Mouse (Mus musculus) hindbrain, embryonic 12.5 days (tissue): ENCODE data around the gene Kif3c. TPM values are rescaled to one million over a fixed set of nuclear protein-coding genes. Genes with fewer than 3 reads are reported as not detected.
"Not testable (repeated sequence)": the region's sequence is repeated elsewhere in the genome, so short reads cannot be mapped to it uniquely, and the experiment has no call there.

Experiments used
- ATAC-seq: fragments of 200-750 bp; cut with Nextera tagmentation; 2 replicates; pipeline ENCODE4 v1.8.0; 2017; ENCODE audit warnings: moderate TSS enrichment; ENCODE audit not compliant: low FRiP score
- H3K27ac ChIP-seq: fragments of 300-500 bp; sonication (generic); 2 replicates; pipeline ENCODE4 v1.5.1; 2016; ENCODE audit warnings: mild to moderate bottlenecking
- H3K27me3 ChIP-seq: fragments of 300-500 bp; sonication (generic); 2 replicates; pipeline ENCODE4 v1.6.1; 2016; ENCODE audit warnings: mild to moderate bottlenecking
- H3K36me3 ChIP-seq: fragments of 300-500 bp; sonication (generic); 2 replicates; pipeline ENCODE4 v1.6.1; 2016; ENCODE audit warnings: mild to moderate bottlenecking
- H3K4me1 ChIP-seq: fragments of 300-500 bp; sonication (generic); 2 replicates; pipeline ENCODE4 v1.6.1; 2016
- H3K4me2 ChIP-seq: fragments of 300-500 bp; sonication (generic); replicated peaks from 2 replicates; pipeline ENCODE4 v1.6.1; 2016; ENCODE audit warnings: mild to moderate bottlenecking
- H3K4me3 ChIP-seq: fragments of 300-500 bp; sonication (generic); 2 replicates; pipeline ENCODE4 v1.5.1; 2016; ENCODE audit warnings: mild to moderate bottlenecking
- H3K9ac ChIP-seq: fragments of 300-500 bp; sonication (generic); 2 replicates; pipeline ENCODE4 v1.6.1; 2016; ENCODE audit warnings: mild to moderate bottlenecking, moderate library complexity
- H3K9me3 ChIP-seq: fragments of 300-500 bp; sonication (generic); replicated peaks from 2 replicates; pipeline ENCODE4 v1.6.1; 2016; ENCODE audit warnings: mild to moderate bottlenecking
- WGBS: fragments of 180-500 bp; shearing (Covaris S2); methylation state at CpG from one replicate; pipeline ENCODE4 v1.1.7; 2016; 5-methylcytosine and 5-hydroxymethylcytosine counted together
- polyA plus RNA-seq: library from polyadenylated mRNA; unstranded; fragments of >200 nt; fragmentation: Nextera tagmentation; extraction: Ambion mirVana; gene quantifications from 2 replicates; pipeline ENCODE4 v1.2.1, GENCODE M21; 2016

Kif3c gene
- polyA plus RNA-seq, 1 experiment from 2014 or later = 64.2 TPM

DNA sequence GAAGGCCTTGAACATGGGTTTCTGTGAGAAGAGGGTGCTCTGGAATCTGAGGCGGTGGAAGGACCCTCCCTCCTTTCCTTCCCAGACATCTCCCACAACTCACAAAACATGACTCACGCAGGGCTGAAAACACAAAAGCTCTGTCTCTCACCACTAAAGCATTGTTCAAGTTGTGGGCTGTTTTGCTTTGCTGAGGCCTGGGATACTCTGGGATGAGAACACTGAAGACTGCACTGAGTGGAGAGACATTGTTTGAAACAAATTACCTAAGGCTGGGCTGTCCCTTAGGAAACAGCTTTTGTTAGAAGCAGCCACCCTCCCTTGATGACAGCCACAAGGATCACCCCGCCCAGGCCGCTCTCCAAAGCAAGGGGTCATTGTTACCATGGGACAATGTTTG lies 28.2 kb downstream of the Kif3c start:
- no peaks in the 10 kb centered on the region for H3K4me1 ChIP-seq
- no peak overlapping the region for H3K4me3 ChIP-seq
- ATAC-seq = no peak
- WGBS = 67% methylated on average over 4 of the region's 4 CpGs
- no peak overlapping the region for H3K27ac ChIP-seq
- no peaks in the 10 kb centered on the region for H3K9me3 ChIP-seq
- no peak overlapping the region for H3K4me2 ChIP-seq
- H3K36me3 ChIP-seq = peaks cover 62% of the 10 kb centered on the region
- H3K27me3 ChIP-seq = no peaks in the 10 kb centered on the region
- no peak overlapping the region for H3K9ac ChIP-seq

DNA sequence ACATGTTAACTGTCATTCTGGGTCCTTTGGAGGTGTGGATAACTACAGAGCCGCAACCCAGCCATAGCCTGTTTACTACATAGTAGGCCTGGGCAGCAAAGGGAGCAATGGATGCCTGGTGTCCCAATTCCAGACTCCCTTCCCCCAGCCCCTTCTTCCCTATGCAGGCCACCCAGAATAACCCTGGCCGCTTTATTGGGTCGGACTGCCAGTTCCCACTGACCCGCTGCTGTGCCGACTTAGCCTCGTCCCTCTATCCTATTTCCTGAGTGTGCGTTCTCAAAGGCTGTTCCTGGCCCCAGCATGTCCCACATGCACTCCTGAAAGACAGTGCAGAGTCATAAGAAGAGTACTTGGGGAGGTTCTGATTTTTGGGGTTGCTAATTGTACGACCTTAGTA lies 32.0 kb downstream of the Kif3c start:
- no peak overlapping the region for H3K27ac ChIP-seq
- H3K36me3 ChIP-seq = peaks cover 63% of the 10 kb centered on the region
- H3K9ac ChIP-seq = no peak overlapping the region
- ATAC-seq = no peak
- no peaks in the 10 kb centered on the region for H3K27me3 ChIP-seq
- no peaks in the 10 kb centered on the region for H3K4me1 ChIP-seq
- no peak overlapping the region for H3K4me2 ChIP-seq
- 93% methylated on average over 8 of the region's 8 CpGs for WGBS
- H3K4me3 ChIP-seq = no peak overlapping the region
- H3K9me3 ChIP-seq = no peaks in the 10 kb centered on the region

DNA sequence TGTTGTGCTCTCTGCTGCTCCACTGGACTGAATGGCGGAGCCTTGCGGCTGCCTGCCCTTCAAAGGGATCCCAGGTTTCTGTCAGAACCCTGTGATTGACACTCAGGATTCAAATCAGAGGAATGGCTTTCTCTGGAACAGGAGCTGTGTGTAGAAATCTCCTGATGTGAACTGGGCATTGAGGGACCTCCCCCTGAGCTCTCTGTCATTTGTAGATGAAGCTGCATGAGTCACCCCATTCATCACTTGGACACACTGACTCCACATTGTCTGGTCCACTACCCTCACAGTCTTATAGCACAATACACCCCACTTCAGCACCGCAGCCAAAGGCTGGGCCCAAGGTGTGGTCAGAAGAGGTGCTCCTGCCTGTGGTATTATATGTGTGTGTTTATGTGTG lies 40.7 kb downstream of the Kif3c start:
- 55% methylated on average over 3 of the region's 3 CpGs for WGBS
- not testable (repeated sequence) for H3K4me2 ChIP-seq, H3K27me3 ChIP-seq, H3K4me1 ChIP-seq, ATAC-seq, H3K9ac ChIP-seq, H3K4me3 ChIP-seq, H3K9me3 ChIP-seq, H3K27ac ChIP-seq
- peaks cover 54% of the 10 kb centered on the region for H3K36me3 ChIP-seq

DNA sequence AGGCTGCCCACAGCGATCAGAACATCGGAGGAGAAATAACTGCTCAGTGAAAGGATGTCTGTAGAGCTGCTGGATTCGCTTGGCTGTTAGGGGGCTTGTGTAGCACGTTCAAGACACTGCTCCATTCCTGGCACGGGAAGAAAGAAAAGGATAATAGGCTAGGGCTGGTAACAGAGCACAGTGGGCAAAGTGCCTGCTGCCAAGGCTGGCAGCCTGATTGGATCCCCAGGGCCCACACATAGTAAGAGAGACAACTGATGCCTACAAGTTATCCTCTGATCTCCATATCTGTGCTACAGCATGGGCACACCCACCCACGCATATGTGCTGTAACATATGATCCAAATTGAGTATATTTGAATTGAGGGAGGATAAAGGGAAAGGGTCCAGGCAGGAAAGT lies 41.7 kb downstream of the Kif3c start:
- ATAC-seq = no peak
- Histone ChIP-seq H3K9ac (no peak overlapping the region), H3K9me3 (no peaks in the 10 kb centered on the region), H3K36me3 (peaks cover 45% of the 10 kb centered on the region), H3K27ac (no peak overlapping the region), H3K4me3 (no peak overlapping the region), H3K4me1 (no peaks in the 10 kb centered on the region), H3K4me2 (no peak overlapping the region), H3K27me3 (no peaks in the 10 kb centered on the region)
- WGBS = 89% methylated on average over 6 of the region's 6 CpGs

DNA sequence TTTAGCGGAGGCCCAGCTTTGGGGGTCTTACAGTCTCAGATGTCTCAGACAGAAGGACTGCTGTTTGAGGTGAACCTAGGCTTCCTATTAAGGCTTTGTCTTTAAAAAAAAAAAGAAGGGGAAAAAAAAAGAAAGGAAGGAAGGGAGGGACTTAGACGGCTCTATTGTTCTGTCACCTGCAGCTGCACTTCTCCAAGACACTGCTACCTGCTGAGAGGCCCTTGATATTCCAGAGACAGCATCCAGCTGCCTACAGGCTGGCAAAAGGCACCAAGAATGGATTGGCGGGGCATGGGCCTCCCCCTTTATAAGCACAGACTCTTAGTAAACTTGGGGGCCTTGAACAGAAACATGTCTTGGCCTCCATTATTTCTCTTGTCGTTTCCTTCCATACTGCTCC lies 50.0 kb downstream of the Kif3c start:
- no peak overlapping the region for H3K9ac ChIP-seq
- H3K4me2 ChIP-seq = no peak overlapping the region
- H3K9me3 ChIP-seq = no peaks in the 10 kb centered on the region
- H3K4me3 ChIP-seq = no peak overlapping the region
- peaks cover 15% of the 10 kb centered on the region for H3K36me3 ChIP-seq
- WGBS = 90% methylated on average over 4 of the region's 4 CpGs
- no peak overlapping the region for H3K27ac ChIP-seq
- no peaks in the 10 kb centered on the region for H3K27me3 ChIP-seq
- no peak for ATAC-seq
- no peaks in the 10 kb centered on the region for H3K4me1 ChIP-seq

DNA sequence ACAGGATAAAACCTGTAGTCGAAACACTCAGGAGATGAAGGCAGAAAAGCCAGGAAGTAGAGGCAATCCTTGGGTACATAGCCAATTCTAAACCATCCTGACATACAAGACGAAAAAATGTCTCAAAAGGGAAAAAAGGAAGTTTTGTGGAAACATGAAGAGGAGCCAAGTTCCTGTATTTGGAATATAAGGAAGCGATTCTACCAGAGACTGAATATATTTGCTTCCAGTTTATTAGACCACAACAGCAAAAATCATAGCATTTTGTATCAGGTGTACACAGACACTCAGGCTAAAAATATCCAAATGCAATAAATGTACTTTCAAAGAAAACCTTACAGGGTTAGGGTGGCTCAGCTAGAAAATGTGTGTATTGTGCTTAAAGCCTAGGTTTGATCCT lies 53.8 kb downstream of the Kif3c start:
- Histone ChIP-seq H3K27ac (no peak overlapping the region), H3K9ac (no peak overlapping the region), H3K27me3 (no peaks in the 10 kb centered on the region), H3K9me3 (no peaks in the 10 kb centered on the region), H3K36me3 (peaks cover 27% of the 10 kb centered on the region), H3K4me3 (no peak overlapping the region), H3K4me2 (no peak overlapping the region), H3K4me1 (no peaks in the 10 kb centered on the region)
- ATAC-seq = no peak
- WGBS = 92% methylated on average over 3 of the region's 3 CpGs

DNA sequence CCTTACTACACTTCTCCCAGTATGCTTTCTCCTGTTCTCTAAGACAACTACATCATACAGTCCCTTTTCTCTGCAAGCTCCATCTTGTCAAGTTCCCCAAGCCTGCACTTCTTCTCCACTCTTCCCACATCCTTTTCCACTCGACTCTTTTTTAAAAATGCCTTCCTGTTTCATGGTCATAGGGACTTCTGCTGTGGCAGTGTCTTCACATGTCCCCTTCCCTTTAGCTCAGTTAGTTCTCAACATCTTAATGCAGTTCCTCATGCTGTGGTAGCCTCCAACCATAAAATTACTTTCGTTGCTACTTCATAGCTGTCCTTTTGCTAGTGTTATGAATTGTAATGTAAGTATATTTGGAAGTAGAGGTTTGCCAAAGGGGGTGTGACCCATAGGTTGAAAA lies 55.6 kb downstream of the Kif3c start:
- H3K4me2 ChIP-seq = no peak overlapping the region
- no peak overlapping the region for H3K27ac ChIP-seq
- ATAC-seq = no peak
- H3K9ac ChIP-seq = no peak overlapping the region
- no peaks in the 10 kb centered on the region for H3K9me3 ChIP-seq
- H3K36me3 ChIP-seq = peaks cover 20% of the 10 kb centered on the region
- no peak overlapping the region for H3K4me3 ChIP-seq
- H3K4me1 ChIP-seq = peaks cover 8% of the 10 kb centered on the region
- WGBS = 84% methylated on average over 2 of the region's 2 CpGs
- no peaks in the 10 kb centered on the region for H3K27me3 ChIP-seq

DNA sequence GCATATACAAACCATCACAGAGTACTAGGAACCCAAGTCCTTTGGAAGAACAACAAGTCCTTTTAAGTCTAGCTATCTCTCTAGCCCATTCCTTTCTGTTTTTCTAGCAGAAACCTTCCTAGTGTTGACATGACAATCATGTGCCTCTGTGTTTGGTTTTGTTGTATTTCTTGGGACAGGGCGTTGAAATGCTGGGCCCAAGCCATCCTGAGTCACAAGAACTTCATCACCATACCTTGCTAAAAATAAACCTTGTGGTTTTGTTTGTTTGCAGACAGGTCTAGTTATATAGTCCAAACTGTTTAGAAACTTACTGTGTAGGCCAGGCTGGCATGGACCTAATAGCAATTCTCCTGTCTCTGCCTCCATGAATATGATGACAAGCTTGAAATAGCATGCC lies 57.9 kb downstream of the Kif3c start:
- Histone ChIP-seq H3K27ac (no peak overlapping the region), H3K9ac (no peak overlapping the region), H3K27me3 (no peaks in the 10 kb centered on the region), H3K4me2 (no peak overlapping the region), H3K4me3 (no peak overlapping the region), H3K9me3 (no peaks in the 10 kb centered on the region), H3K4me1 (peaks cover 10% of the 10 kb centered on the region), H3K36me3 (peaks cover 12% of the 10 kb centered on the region)
- 90% methylated on average over 1 of the region's 1 CpGs for WGBS
- no peak for ATAC-seq

DNA sequence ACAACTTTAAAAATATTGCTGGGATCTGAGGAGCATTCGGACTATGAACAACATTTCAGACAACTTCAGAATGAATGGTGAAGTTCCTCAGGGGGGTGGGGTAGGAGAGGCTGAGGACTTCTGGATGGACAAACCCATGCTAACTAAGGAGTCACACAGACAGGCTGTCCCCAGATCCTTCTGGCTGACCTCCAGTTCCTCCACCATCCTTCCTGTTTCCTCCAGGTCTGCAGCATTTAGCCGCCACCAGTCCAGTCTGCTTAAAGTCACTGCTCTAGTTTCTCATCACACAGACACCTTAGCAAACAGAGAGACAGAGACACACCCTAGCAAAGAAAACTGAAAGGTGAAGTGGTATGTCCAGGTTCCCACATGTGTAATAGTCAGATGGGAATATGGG lies 59.2 kb downstream of the Kif3c start:
- peaks cover 16% of the 10 kb centered on the region for H3K4me1 ChIP-seq
- H3K9me3 ChIP-seq = no peaks in the 10 kb centered on the region
- H3K27ac ChIP-seq = no peak overlapping the region
- H3K27me3 ChIP-seq = no peaks in the 10 kb centered on the region
- no peak for ATAC-seq
- H3K9ac ChIP-seq = no peak overlapping the region
- WGBS = 89% methylated on average over 2 of the region's 2 CpGs
- peaks cover 12% of the 10 kb centered on the region for H3K36me3 ChIP-seq
- H3K4me2 ChIP-seq = no peak overlapping the region
- no peak overlapping the region for H3K4me3 ChIP-seq

DNA sequence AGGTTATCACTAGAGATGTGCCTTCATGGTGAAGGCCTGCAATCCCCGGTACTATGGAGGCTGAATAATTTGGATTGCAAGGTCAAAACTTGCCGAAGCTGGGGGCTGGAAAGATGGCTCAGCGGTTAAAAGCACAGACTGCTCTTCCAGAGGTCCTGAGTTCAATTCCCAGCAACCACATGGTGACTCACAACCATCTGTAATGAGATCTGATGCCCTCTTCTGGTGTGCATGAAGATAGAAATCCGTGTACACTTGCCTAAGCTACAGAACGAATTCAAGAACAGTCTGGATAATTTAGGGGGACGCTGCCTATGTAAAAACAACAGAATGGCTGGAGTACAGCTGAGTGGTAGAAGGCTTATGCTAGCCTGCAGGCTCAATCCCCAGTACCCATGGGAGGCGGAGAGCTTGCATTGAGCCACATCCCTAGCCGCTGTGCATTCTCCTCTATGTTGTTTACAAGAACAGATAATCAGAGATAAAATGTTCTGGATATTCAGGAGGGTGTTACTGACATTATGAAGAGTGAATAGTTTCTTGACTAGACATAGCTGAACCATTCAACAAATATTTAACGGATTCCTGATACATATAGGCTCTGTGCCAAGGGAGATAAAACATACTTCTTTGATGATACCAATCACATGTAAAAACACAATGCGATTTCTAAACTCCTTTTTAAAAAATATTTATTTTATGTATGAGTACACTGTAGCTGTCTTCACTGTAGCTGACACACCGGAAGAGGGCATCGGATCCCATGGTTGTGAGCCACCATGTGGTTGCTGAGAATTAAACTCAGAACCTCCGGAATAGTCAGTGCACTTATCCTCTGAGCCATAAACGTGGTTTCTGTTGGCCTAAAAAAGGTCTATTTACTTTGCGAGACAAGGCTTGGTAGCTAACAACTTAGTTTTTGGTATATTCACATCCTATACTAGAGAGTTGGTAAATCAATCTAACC lies 60.7 kb downstream of the Kif3c start:
- WGBS = 47% methylated on average over 15 of the region's 15 CpGs
- H3K4me1 ChIP-seq = peaks cover 16% of the 10 kb centered on the region
- H3K9ac ChIP-seq = peak overlapping the region; percentile 54
- H3K27me3 ChIP-seq = no peaks in the 10 kb centered on the region
- peak; percentile 56 for ATAC-seq
- H3K36me3 ChIP-seq = peaks cover 12% of the 10 kb centered on the region
- H3K4me3 ChIP-seq = peak overlapping the region; percentile 91
- H3K27ac ChIP-seq = peak overlapping the region; percentile 96
- peak overlapping the region; percentile 63 for H3K4me2 ChIP-seq
- no peaks in the 10 kb centered on the region for H3K9me3 ChIP-seq

DNA sequence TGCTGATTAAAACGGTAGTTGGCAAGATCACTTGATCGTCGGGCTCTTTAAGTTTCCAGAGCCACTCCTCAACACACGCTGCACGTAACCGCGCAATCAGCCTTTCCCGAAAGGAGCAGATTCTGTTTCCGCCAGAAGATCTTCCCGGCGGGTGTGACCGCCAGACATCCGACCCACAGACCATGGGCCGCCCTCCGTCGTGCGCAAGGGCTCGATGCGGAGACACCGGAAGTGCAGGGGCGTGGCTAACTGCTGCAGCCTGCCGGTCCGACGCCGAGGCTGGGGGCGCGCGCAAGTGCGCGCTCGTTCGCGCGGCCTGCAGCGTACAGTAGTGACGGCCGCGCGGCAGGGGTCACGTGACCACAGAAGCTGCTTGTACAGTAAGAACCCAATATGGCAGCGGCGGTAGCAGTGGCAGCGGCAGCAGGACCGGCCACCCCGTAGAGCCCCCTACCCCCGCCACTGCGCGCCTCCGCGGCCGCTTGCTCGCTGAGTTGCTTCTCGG lies 61.6 kb downstream of the Kif3c start, which contains the start of gene Asxl2:
Gene Asxl2, plus strand, starts transcription at position 328 of the 505 bp plus-strand sequence.
- under 1% methylated on average over 53 of the region's 53 CpGs for WGBS
- no peaks in the 10 kb centered on the region for H3K27me3 ChIP-seq
- H3K27ac ChIP-seq = peak within 1 kb of the TSS; percentile 96
- no peaks in the 10 kb centered on the region for H3K9me3 ChIP-seq
- ATAC-seq = peak; percentile 95
- peaks cover 17% of the 10 kb centered on the region for H3K4me1 ChIP-seq
- peak within 1 kb of the TSS; percentile 91 for H3K9ac ChIP-seq
- H3K4me3 ChIP-seq = peak within 1 kb of the TSS; percentile 91
- H3K36me3 ChIP-seq = peaks cover 10% of the 10 kb centered on the region
- H3K4me2 ChIP-seq = peak within 1 kb of the TSS; percentile 63

DNA sequence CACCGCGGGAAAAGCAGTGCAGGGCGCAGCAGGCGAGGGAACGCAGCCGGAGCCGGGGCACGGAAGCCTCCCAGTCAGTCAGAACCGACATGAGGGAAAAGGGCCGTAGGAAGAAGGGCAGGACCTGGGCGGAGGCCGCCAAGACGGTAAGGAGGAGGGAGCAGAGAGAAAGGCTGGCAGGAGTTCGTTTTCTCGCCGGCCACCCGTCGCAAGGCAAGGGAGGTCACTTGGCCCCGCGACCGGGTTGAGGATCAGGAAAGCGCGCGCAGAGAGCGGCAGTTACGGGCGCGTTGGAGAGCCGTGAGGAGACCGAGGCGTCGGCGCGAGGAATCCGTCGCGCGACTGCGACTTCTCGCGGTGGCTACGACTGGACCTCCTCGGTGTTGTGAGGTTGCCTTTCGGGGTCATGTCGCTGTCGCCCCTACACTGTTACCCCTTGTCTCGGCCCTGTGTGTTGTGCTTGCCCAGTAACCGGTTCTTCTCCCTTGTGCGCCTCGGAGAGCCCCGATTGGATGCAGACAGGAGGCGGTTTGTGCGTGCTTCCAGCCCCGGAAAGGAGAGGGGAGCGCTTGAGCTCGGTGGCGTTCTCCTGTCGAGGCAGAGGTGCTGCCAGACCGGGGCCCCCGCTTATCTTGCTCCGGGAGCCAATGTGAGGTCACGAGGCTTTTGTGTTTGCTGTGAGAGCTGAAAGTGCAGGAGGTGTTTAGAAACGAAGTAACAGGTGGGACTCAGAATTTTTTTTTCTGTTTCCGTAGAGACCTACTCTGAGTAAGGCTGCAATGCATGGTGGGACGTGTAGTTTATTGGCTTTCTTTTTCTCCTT lies 62.3 kb downstream of the Kif3c start:
- H3K4me1 ChIP-seq = peaks cover 20% of the 10 kb centered on the region

More for the DNA sequence above, 62.3 kb downstream of the Kif3c start:
- Histone ChIP-seq H3K27ac (peak overlapping the region; percentile 96), H3K9ac (peak overlapping the region; percentile 91), H3K4me3 (peak overlapping the region; percentile 91), H3K27me3 (no peaks in the 10 kb centered on the region), H3K4me2 (peak overlapping the region; percentile 63), H3K36me3 (peaks cover 8% of the 10 kb centered on the region), H3K9me3 (no peaks in the 10 kb centered on the region)
- WGBS = 0% methylated on average over 63 of the region's 65 CpGs
- peak; percentile 71 for ATAC-seq
